Mouse (Mus musculus): ENCODE measurements at regions not wholly inside any gene's neighbourhood (a gene's known extent, or its start where the extent isn't known, plus 50 kb on each side); places are given as distances from the start of the nearest gene placed in this dataset.

GRCm38 (mm10) chr11:42944573-42944972 lies 91.0 kb upstream of the Gm9972 start:
- DNase-seq (ENCODE audit: low read depth, low spot score) = no peak

DNA sequence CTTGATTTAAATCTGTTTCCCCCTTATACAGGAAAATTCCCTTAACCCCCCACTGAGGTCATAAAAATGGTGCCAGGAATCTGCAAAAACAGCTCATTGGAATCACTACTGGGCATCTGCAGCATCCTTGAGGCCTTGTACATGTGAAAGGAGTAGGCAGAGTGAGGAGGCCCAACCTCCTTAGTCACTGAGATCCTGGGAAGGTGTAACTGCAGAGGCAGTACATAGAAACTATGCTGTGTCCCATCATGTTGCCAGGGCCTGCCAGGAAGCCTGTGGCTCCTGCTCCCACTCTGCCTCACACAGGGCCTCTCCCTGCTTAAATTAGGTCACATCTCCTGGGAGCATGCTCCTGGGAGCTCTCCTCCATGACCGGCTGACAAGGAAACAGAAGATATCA lies 85.7 kb upstream of the Gm9972 start:
- DNase-seq (ENCODE audit: low read depth, low spot score) = no peak

DNA sequence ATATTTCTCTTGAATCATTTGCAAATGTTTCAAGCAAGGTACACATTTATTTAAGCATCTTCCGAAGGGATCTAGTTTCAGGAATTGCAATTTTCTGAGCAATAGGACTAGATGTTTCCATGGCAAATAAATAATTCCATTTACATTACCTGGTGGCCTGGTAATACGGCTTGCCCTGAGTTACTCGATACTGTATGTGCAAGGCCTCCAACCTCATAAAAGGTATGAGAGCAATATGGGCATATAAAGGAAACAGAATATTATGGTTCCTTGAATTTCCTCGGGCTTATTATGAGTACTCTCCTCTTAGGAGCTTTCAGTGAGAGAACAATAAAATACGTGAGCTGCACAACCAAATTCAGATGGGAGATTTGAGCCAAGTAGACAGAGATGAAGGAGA lies 81.4 kb upstream of the Gm9972 start:
- no peak for DNase-seq (ENCODE audit: low read depth, low spot score)

DNA sequence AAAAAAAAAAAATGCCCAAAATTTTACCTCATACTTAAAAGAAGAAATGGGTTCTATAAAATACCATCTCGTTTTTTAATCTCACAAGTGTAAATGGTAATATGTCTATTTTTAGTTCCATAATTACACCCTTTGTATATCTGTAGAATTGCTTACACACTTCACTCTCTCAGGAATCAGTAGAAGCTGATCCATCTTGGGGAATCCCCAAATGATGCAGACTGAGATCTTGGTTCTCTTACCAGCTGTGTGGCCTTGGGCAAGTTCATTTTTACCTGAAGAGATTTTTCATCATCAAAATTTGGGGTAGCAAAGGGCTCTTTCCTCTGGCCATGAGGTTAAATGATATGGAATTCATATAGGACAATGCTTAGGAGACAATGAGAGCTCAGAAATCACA lies 69.8 kb upstream of the Gm9972 start:
- no peak for DNase-seq (ENCODE audit: low read depth, low spot score)

DNA sequence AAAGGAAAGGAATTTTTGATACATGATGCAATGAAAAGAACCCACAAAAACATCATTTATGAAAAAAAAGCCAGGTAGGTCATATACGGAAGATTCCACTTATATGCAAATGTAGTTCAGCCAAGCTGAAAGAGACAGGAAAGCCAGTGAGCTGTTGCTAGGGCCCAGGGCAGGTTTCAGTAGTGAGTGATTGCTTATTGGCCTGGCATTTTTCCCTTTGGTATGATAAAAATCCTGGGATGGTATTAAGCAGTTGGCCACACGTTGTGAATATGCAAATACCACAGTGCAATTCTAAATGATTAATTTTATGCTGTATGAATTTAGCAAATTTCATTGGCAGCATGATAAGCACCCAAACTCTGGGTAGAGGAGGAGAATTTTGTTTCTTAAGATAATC lies 57.3 kb upstream of the Gm9972 start:
- DNase-seq (ENCODE audit: low read depth, low spot score) = no peak

Measured in A20 (cell line).